ENCODE assay signal across 20 mouse cellular contexts in genomic region chr12:10422347-10422746, GRCm38 (mm10). TPM values are rescaled to one million over a fixed set of nuclear protein-coding genes. Genes with fewer than 3 reads are reported as not detected.
"Had no signal": no experiment of that assay in that cellular context is flagged by ENCODE, and none has a peak within 500 bp of the region (broad histone marks: within the 10 kb centered on the region; RNA-seq: fewer than 3 reads in every experiment).

No protein-coding gene starts in this region.

- H3K9me3 ChIP-seq: limb, embryonic 12.5 days; midbrain, embryonic 13.5 days had no signal

- H3K4me2 ChIP-seq: limb, embryonic 12.5 days; midbrain, embryonic 13.5 days had no signal

- H3K4me3 ChIP-seq: limb, embryonic 12.5 days; midbrain, embryonic 13.5 days had no signal

- H3K36me3 ChIP-seq: limb, embryonic 12.5 days; midbrain, embryonic 13.5 days had no signal

- H3K9ac ChIP-seq: limb, embryonic 12.5 days; liver, embryonic 14.5 days; midbrain, embryonic 13.5 days had no signal

- H3K27me3 ChIP-seq: limb, embryonic 12.5 days; midbrain, embryonic 13.5 days had no signal

- H3K27ac ChIP-seq: limb, embryonic 12.5 days; liver, embryonic 14.5 days; midbrain, embryonic 13.5 days; stomach, postnatal 0 days had no signal

- H3K4me1 ChIP-seq: limb, embryonic 12.5 days; midbrain, embryonic 13.5 days had no signal

- ATAC-seq: midbrain, embryonic 13.5 days had no signal

- DNase-seq: kidney, adult 2 months; kidney, postnatal 14 days; lung, adult 18-20 months; right cerebral cortex, adult 18-20 months; right cerebral cortex, postnatal 25 days; thymus, postnatal 14 days had no signal

RNA-seq across cellular contexts. Expression of gene Nt5c1b, which starts 52.6 kb away (rescaled TPM):
- total RNA-seq: layer of hippocampus, adult 8-10 months; layer of hippocampus, postnatal 14 days; left cerebral cortex, adult 18-20 months; left cerebral cortex, postnatal 14 days; liver, adult 2 months; megakaryocyte-erythroid progenitor cell, adult 5-6 weeks; midbrain, postnatal 0 days had no signal
- polyA plus RNA-seq: large intestine, adult 2 months; limb, embryonic 12.5 days; liver, adult 2 months; liver, embryonic 14.5 days; lung, embryonic 16.5 days; midbrain, embryonic 13.5 days; midbrain, postnatal 0 days; neural tube, embryonic 14.5 days; stomach, postnatal 0 days had no signal
